Mouse (Mus musculus) ovary, postnatal 14 days (tissue): ENCODE results near the gene Tenm2.

Source experiments
- DNase-seq: peaks from one replicate; pipeline ENCODE4 v3.0.0; 2022; ENCODE audit warnings: low spot score

Gene Tenm2

DNA sequence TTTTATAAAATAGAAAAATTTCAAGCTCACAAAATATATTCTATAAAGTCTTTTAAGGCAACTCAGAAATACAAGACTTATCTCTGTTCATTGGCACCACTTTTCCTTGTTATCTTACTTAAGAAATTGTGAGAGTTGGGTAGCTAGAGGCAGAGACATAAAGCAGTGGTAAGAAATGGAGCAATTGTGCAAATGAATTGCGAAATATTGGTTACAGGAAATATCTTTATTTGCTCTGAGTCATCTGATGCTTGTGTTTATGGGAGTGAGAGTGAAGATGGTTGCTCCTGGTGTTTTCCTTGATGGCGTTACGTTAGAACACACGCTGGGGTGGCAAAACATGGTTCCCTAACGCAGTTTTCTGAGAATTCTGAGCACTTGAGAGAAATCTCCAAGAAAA is 156.4 kb downstream of the Tenm2 start:
- no peak for DNase-seq

DNA sequence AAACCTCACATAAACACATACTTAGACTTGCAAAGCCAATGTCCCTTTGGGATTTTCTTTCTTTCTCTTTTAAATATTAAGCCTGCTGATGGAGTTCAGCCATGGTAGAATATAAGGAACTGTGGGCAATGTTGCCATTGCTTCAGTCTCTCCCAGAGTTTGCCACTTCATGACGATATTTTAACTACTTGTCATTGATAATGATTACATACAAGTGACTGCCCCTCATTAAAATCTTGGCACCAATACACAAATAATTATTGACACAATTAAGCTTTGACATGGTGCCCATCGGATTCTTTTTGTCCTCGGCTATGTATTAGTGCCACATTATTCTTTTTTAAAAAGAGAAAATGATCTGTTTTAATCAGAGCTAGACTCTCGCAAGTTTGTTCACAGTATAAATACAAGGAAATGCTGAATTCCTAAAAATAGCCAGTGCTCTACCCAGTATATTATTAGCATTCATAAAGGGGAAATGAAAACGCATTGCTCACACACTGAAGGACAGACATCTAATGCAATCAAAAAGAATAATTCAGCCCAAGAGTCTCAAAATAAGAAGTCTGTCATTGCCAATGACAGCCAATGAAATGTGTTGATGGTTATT is 158.7 kb downstream of the Tenm2 start:
- no peak for DNase-seq

DNA sequence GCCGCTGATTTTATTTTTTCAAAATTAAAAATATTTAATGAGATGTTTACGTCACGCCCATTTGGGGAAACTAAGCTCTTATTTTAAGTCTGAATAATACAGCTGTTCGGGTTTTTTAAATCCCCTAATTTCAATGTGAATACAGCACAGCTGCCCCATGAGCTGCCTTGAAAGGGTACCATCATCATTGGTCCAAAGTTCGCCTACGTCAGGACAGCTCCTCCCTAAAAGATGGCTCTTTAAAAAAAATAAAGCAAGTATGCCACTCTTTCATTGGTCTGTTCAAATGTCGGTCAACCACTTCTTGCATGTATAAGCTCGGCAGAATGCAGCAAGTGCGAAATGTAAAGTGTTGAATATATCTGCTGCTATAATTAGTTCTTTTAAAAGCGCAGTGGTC is 160.4 kb downstream of the Tenm2 start:
- DNase-seq = no peak

DNA sequence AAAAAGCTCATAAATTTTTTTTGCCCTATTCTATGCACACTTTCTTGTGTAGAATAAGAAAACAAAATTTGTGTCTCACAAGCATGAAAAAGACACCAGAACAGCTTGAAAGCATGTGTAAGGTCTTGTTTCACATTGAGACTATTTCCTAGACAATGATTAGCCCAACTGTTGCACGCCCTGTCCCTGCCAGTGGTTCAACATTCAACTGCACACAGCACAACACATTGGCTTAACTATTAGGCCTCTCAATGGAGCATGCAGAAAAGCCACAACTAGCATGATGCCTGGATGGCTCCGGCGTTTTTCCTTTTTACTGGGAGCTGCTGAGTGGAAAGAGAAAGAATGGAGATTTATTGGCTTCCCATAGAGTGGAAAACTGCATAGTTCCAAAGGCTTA is 170.3 kb downstream of the Tenm2 start:
- DNase-seq = no peak

DNA sequence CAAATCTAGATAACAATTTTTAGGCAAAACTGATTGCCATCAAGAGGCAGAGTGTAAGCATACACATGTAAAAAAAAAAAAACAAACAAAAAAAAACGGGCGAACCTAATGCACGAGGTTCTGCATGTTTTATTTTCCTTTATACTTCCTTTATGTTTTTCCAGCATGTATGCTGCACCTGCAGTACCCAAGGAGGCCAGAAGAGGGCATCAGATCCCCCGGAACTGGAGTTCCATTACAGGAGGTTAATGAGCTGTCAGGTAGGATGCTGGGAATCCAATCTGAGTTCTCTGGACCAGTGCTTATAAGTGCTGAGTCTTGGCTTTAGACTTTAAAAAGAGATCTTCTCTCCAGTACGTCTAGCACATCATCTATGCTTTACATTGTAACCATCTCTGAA is 189.1 kb downstream of the Tenm2 start:
- no peak for DNase-seq

DNA sequence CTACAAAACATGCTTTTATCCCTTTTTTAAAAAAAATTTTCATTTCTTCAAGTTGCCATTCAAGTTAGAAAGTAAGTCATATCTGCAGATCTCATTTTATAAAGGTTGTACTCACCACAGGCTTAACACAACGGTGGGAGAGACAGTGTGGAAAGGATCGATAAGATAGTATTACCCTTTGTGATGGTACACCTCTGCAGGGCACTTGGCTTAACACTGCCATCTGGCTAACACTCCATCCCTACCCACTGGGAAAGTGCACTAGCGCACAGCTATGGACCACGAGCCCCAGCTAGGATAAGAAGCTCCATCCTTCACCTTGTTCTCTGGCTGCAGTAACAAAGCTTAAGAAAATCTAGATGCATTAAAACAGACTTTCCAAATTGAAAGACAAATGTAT is 194.5 kb downstream of the Tenm2 start:
- no peak for DNase-seq

DNA sequence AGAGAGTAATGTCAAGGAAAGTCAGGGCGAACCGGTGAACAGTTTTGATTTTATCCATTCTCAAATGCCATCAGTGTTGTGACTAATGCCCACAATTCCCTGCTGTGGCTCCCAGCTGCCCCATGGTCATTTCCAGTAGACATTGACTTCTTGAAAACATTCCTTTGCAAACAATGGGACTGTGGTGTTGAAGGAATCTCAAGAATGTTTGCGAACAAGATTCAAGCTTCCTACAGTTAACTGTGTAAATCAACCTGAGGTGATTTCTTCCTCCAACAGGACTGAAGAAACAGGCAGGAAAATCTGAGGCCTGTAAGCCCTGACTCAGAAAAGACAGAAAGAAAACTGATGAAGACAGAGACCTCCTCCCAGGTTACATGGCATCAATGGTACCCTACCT is 196.5 kb downstream of the Tenm2 start:
- no peak for DNase-seq

DNA sequence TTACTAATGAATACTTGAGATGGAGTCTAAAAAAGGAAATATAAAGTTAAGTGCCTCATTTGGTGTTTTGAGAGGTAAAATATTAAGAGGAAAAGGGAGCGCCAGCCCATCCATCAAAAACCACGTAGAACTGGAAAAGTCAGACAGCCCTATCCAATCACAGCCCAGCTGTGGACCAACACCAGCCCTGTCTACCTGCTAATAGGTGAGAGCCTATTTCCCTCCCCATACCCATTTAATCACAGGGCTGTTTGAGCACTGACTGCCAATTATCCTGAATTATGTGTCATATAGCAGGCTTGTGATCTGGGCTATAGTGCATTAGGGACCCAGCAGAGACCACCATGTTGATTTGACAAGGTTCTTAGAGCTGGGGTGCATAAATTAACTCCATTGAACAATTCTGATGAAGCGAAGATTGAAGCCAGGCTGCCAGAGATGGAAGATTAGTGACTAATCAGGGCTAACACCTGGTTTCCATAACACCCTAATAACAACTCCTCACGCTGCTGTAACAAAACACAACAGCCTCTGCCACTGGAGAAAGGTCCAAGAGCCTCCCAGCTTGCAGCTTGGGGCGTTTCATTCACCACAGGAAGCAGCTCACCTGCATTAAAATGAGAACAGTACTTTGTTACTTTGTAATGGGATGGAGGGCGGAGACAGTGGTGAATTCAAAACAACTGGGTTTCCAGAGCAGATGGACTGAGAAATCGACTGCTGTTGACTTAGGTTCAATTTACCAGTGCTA is 204.3 kb downstream of the Tenm2 start:
- no peak for DNase-seq

DNA sequence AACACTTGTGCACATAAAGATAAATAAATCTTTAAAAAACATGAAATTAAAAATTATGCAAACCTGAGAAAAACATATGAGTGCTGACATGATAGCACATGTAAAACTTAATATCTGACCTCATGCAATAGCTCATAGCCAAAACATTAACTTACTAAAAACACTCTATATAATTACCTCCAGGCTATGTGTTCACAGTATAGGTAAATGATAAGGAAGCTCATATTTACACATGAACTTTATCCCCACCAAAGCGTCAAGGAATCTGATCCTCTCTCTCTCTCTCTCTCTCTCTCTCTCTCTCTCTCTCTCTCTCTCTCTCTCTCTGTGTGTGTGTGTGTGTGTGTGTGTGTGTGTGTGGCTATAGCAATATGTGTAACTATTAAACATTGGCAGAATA is 223.9 kb downstream of the Tenm2 start:
- no peak for DNase-seq

DNA sequence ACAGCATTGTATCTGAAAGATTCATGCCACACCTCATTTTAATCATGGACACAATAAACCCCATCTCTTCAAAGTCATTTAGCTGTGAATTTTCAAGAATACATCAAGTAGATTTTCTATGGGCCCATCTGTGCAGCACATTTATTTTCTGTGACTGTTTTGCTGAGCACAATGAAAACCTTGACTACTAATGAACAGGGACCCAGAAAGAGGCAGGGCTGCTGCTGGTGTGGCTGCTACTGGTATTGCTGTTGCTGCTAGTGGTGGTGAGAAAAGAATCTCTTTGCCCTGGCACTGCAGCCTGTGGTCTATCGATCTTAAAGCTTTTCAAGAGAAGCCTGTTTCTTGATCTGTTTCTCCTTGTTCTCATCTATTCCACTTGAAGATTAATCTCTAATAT is 226.5 kb downstream of the Tenm2 start:
- DNase-seq = no peak

DNA sequence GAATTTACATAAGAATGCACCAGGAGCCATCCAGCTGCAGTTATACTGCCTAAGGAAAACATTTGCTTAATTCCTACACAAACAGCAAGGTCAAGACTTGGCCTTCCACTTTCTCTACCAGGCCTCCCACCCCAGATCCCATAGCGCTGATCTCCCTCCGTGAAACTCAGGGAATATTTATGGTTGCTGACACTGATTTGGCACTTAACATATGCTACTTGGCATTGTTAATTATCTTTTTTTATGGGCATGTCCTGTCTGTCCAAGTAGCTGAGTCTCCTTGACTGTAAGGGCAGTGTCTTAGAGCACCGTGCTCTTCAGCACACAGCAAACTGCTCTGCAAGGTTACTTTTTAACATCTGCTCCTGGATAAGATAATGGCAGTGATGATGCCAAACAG is 238.1 kb downstream of the Tenm2 start:
- no peak for DNase-seq

DNA sequence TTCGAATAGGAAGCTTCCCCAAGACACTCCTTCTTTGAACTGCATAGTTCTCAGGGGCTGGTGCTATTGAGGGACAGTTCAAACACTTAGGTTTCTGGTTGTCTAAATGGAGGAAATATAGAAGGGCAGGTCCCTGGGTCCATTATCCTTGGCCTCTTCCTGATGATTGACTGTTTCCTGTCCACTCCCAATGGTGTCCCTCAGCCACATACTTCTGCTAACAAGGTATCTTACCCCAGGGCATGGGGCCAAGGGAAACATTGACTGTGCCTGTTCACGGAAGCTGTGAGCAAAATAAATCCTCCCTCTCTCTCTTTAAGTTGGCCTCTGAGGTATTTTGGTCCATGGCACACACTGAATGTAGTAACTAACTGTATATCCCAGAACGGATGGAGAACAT is 244.9 kb downstream of the Tenm2 start:
- DNase-seq = no peak

DNA sequence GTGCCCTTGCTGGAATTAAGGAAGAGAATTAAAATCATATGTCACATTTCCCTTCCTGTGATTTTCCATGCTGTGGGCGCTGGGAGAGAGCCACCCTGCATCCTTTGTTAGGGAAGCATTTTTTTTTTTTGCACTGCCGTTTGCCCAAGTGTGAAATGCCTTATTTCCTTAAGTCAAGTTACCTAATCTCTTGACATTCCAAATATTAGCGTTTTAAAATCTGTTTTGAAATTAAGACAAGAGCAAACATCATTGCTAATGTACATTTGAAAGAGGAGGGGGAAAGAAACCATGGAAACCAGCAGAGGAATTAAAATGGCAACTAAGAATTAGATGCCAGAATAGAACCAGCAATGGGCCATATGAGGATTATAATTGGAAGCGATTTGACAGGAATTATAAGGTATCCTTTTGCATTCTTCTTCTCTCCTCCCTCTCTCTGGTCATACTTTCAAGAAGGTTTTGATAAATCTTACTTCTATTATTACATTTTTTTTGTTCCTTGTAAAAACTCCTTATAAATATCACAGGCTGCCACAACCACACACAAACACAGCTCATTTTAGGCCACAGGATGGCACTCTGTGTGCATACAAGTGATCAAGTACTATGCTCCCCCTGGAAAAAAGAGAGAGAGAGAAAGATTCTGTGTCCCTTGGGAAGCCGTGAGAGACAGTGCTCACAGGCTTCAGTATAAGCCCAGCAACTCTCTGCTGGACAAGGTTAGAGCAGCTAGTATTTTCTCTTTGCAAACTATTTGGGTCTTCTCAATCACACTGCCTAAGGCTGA is 246.8 kb downstream of the Tenm2 start:
- no peak for DNase-seq

DNA sequence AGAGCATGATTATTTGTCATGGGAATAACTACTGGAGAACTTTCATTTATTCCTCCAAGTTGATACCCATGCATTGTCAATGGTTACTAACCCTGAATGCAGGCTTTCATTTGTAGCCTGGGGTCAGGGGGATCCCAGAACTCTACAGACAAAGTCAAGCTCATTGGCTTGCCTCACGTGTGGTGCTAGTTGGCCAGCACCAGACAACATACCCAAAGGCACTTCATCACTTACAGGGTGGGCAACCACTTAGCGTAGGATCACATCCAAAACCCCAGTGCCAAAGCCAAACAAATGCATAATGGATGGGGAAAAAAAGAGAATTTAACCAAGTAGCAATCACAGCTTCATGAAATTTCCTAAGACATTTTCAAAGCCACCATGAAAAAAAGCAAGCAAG is 261.6 kb downstream of the Tenm2 start:
- DNase-seq = no peak

DNA sequence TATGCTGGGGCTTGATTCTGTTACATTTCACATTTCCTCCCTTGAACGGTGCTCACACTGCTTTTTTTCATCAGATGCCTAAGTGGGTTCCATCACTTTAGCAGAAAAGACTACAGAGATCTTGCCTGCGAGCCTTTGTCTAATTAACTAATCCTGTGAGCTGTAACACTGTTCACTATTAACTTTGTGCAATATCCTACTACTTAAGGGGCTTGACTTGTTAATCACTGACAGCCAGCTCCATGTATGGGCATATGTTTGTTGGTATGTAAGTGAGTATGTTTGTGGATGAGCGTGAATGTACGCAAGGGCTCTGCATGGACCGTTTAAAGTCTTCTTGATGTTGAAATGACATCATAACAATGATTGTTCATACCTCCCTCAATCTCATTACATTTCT is 277.7 kb downstream of the Tenm2 start:
- no peak for DNase-seq

DNA sequence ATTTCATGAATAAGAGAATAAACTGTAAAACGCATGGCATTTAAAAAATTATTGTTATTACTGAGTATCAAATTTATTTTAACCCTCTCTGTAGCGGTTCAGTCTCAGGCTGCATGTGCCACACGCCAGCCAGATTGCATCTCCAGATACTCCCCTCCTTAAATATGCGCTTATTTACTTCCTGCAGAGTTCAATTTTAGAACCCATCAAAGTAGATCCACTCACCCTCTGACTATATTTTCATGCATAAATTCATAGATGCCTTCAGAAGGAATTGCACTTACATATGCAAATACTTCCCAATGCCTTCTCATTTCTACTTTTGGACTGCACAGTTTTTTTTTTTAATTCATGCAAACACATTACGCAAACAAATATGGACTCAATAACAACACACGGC is 294.3 kb downstream of the Tenm2 start:
- DNase-seq = no peak

DNA sequence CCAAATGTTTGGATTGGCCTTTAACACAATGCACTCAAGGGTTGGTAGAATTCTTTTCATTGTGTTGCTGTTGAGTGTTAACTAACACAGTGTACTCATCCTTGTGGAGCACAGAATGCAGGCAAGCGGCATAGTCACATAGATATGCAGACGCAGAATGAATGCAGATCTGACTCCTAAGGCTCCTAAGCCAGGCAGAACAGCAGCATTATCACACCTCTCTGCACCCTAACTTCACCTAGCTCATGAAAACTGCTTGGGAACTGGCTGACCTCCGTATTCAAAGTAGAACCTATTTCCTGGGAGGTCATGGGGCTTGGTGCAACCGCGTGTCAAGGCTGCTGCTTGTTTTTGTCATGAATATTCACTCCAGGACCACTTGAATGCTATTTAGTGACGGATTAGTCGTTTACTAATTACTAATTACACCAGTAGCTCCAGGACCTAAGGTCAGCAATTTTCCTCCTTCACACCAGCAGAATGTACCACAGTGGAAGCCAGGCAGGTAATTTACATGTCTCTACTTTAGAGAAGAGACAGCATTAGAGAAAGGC is 295.1 kb downstream of the Tenm2 start:
- no peak for DNase-seq

DNA sequence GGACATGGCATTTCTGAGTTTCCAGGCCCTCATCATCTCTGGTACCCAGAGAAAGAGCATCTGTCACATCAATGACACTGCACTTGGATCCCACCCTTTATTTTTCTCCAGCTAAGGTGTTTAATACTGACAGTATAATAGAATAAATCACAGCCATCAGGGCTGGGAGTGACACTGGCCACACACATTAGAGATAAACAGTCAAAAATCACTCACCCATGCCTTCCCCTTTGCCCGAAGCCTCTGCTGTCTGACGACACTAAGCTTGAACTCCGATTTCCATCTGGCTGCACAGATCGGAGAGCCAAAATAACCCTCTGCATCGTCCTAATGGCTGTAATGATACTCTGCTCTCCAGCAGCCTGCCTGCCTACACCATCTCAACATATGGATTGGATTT is 305.9 kb downstream of the Tenm2 start:
- DNase-seq = no peak

DNA sequence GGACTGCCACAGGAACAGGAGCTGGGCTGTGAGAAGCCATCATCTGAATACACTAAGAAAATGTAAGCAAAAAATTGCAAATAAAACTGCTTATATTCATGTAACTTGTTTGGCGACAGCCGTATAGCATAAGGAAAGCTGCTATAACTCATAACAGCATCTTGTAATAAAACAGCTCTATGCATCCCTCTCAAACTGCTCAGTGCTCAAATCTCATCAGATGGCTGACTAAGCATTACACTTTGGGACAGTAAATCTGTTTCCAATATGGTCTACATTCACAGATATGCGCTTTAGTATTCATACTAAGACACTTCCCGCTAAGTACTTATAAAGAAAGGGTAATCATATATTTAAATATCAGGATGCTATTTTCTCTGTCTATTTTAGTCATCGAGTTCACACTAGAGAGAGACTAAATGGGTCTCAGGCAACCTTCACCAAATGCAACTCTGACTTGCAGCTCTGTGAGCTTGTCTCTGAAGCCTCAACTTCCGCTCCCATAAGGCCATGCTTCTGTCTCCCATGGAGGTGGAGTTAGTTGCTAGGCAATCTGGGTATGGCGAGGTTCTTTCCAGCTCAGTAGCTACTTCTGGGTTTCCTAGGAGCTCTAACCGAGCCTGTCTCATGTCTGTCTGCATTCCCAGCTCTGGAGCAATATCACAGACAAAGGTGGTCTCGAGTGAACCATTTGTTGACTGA is 308.9 kb downstream of the Tenm2 start:
- DNase-seq = no peak

DNA sequence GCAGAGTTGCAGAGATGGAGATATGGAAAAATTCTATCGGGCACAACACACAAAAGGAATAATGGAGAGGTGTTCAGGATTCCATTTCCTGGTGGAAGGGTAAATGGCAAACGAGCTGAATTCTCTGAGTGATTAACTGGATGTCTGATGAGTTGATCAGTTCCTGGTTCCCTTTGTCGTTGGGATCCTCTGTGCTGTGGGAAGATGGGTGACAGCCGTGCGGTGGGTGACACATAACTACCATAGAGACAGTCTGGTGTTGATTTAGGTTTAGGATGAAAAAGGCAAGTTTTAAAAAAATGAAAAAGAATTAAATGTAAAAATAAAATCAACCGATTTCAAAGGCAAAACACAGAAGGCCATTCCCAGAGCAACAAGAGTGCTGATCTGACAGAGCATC is 316.5 kb downstream of the Tenm2 start:
- no peak for DNase-seq

DNA sequence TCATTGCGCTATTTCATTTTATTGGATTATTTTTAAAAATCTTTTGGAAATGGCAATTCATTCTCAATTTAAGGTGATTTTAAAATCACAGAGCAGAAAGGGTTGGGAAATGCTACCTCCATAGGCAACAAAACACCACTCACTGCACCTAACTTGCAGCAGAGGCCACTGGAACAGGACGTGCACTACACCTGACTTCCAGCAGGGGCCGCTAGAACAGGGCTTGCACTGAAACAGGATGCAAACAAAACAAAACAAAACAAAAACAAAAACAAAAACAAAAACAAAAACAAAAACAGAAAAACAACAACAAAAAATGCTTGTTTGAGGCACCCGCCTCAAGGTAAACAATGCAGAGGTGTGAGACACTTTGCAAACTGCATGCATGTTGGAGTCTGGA is 324.4 kb downstream of the Tenm2 start:
- no peak for DNase-seq

DNA sequence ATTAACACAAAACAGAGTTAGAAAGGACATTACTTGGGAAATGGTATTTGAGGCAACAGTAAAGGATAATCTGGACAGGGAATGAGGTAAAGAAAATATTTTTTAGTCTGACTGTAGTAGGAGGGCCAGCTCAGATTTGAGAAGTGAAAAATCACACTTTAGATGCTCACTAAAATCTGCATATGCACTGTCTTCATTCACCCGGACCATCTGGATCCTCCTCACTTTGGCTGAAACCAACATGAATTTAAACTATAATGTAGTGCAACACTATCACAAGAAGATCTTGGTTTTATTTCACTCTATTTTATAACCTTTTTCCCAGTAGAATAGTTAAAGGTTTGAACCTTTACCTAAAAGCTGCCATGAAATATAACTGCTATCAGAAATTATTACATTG is 326.7 kb downstream of the Tenm2 start:
- no peak for DNase-seq

DNA sequence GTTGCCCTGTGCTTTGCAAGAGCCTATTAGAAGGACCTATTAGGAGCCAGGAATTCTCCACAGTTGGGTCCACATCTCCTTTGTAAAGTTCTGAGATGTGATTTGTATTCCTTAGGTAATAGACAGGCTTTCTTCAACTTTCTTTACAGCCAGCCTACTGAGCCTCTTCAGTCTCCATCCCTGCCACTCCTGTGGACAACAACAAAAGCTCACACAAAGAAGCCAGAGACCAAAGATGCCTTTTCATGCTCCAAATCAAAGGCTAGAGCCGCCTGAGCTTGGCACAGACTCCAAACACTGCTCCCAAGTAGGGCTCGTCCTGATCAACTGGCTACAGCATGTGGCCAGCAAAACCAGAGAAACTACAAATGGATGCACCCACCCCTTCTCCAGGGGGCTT is 333.5 kb downstream of the Tenm2 start:
- no peak for DNase-seq
